Mouse (Mus musculus) liver, postnatal 0 days (tissue): ENCODE results near the gene Hnrnpa1.

Source experiments
- CTCF ChIP-seq: sonication (generic); IDR thresholded peaks from 2 replicates; pipeline ENCODE4 v1.5.1; 2016; ENCODE audit warnings: antibody characterized with exemption, low read depth
- EP300 ChIP-seq: IDR thresholded peaks from 2 replicates; pipeline ENCODE4 v1.6.1; 2016; ENCODE audit warnings: antibody characterized with exemption, low read depth, mild to moderate bottlenecking

DNA sequence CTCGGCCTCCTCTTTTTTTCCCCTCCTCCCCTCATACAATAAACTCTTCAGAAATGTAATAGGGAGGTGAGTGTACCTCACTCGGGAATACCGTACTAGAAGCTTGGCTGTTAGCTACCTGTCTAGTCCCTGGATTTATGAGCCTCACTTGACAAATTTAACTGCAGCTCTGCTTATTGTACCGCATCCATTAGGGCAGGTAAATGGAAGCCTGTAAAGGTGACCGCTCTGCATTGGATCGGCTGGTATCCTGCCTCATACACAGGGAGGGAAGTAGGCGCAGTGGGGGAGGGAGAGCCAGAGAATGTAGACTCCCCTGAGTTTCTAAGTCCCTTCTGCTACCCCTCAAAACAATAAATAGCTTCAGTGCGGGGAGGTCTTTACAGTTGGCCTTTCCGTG, 50.6 kb downstream of the Hnrnpa1 start:
- TF ChIP-seq EP300, result no peak
- TF ChIP-seq CTCF, result no peak
